Mouse (Mus musculus) hindbrain, postnatal 0 days (tissue): ENCODE results near the gene Zfp61. TPM values are rescaled to one million over a fixed set of nuclear protein-coding genes. Genes with fewer than 3 reads are reported as not detected.
A peak's percentile ranks its signal among the peaks of the same experiment; 100 is the strongest.

ENCODE experiments used
- ATAC-seq: fragments of 200-750 bp; cut with Nextera tagmentation; 2 replicates; pipeline ENCODE4 v1.8.0; 2017; ENCODE audit warnings: mild to moderate bottlenecking, moderate TSS enrichment, moderate library complexity
- DNase-seq: peaks from one replicate; pipeline ENCODE4 v3.0.0-alpha.2; 2015; ENCODE audit warnings: low spot score
- H3K27ac ChIP-seq: fragments of 300-500 bp; sonication (generic); 2 replicates; pipeline ENCODE4 v1.5.1; 2014; ENCODE audit warnings: mild to moderate bottlenecking
- H3K27me3 ChIP-seq: fragments of 300-500 bp; sonication (generic); 2 replicates; pipeline ENCODE4 v1.6.1; 2014; ENCODE audit warnings: low read length, mixed read lengths; ENCODE audit not compliant: insufficient read depth
- H3K36me3 ChIP-seq: fragments of 300-500 bp; sonication (generic); 2 replicates; pipeline ENCODE4 v1.6.1; 2014; ENCODE audit warnings: low read length, mixed read lengths; ENCODE audit not compliant: insufficient read depth
- H3K4me1 ChIP-seq: fragments of 300-500 bp; sonication (generic); 2 replicates; pipeline ENCODE4 v1.6.1; 2014; ENCODE audit warnings: antibody characterized with exemption, low read length, mixed read lengths; ENCODE audit not compliant: insufficient read depth
- H3K4me2 ChIP-seq: fragments of 300-500 bp; sonication (generic); 2 replicates; pipeline ENCODE4 v1.6.1; 2014; ENCODE audit warnings: low read depth, mild to moderate bottlenecking, low read length, moderate library complexity, mixed read lengths
- H3K4me3 ChIP-seq: fragments of 300-500 bp; sonication (generic); 2 replicates; pipeline ENCODE4 v1.5.1; 2014; ENCODE audit warnings: low read length
- H3K9ac ChIP-seq: fragments of 300-500 bp; sonication (generic); replicated peaks from 2 replicates; pipeline ENCODE4 v1.6.1; 2014; ENCODE audit warnings: mild to moderate bottlenecking, low read length, moderate library complexity, mixed read lengths
- H3K9me3 ChIP-seq: fragments of 300-500 bp; sonication (generic); 2 replicates; pipeline ENCODE4 v1.6.1; 2016; ENCODE audit warnings: low read length, mixed read lengths
- CTCF ChIP-seq: IDR thresholded peaks from 2 replicates; pipeline ENCODE4 v1.5.1; 2016; ENCODE audit warnings: antibody characterized with exemption, control low read depth, low read depth
- WGBS: fragments of 180-500 bp; shearing (Covaris S2); extraction: QIAGEN DNeasy Blood & Tissue Kit; methylation state at CpG from one replicate; pipeline ENCODE4 v1.1.7; 2014; 5-methylcytosine and 5-hydroxymethylcytosine counted together
- polyA plus RNA-seq: library from polyadenylated mRNA; unstranded; fragments of >200 nt; fragmentation: Nextera tagmentation; extraction: Ambion mirVana; gene quantifications from 2 replicates; pipeline ENCODE4 v1.2.1, GENCODE M21; 2015
- total RNA-seq: library from RNA; depleted of rRNA; stranded (reverse); fragments of >200 nt; gene quantifications from 2 replicates; pipeline ENCODE4 v1.2.3, GENCODE M21; 2014

The Zfp61 gene
- total and polyA plus RNA-seq, 2 experiments from 2014 or later = 23.5 to 26.1 TPM

DNA sequence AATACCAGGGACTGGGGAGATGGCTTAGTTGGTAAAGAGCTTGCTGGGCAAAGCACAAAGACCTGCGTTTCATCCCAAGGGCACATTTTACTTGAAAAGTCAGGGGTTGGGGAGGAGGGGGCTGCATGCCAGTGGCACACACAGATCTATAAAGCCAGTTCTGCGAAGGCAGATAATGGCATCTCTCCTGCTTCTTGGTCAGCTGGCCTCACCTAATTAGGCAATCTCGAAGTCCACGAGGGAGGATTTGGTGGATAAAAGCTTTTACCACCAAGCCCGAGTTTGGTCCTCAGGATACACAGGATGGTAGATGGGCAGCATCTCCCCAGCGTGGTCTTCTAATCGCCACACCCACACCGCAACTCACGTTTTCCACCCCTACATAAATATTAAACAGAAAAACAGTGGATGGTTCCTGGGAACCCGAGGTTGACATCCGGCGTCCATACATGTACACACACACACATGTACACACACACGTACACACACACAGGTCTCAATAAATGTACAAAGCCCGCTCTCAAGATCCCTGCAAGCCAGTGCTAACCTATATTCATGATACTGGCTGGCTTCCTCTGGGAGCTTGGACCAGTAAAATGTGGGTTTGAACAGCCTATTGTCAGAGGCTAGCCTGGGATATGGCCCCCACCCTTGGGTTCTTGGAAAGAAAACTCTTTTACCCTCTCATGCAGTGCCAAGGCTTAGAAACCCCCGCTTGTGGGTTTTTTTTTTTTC, 3.5 kb downstream of the Zfp61 start:
- ATAC-seq (no peak), DNase-seq (no peak)
- no peak overlapping the region for H3K27ac ChIP-seq
- 0 out of 2 replicates have a peak overlapping the region, but pooled peaks have one; percentile 72 for H3K4me3 ChIP-seq
- WGBS = 92% methylated on average over 15 of the region's 15 CpGs
- H3K4me1 ChIP-seq = 0 out of 2 replicates have a peak, but pooled peaks cover 7% of the 10 kb centered on the region
- H3K4me2 ChIP-seq = peak overlapping the region; percentile 83; the same call in 1 of the 2 replicates
- H3K27me3 ChIP-seq = no peaks in the 10 kb centered on the region
- H3K9me3 ChIP-seq = no peaks in the 10 kb centered on the region
- TF ChIP-seq CTCF = no peak
- H3K9ac ChIP-seq = peak overlapping the region; percentile 86; the same call in 1 of the 2 replicates
- H3K36me3 ChIP-seq = peaks cover 33% of the 10 kb centered on the region

- Histone ChIP-seq H3K4me1 (0 out of 2 replicates have a peak, but pooled peaks cover 7% of the 10 kb centered on the region), H3K9ac (no peak overlapping the region), H3K4me2 (no peak overlapping the region), H3K9me3 (no peaks in the 10 kb centered on the region), H3K27ac (no peak overlapping the region), H3K36me3 (peaks cover 38% of the 10 kb centered on the region), H3K4me3 (no peak overlapping the region), H3K27me3 (no peaks in the 10 kb centered on the region)
- 97% methylated on average over 7 of the region's 7 CpGs for WGBS
- no peak for TF ChIP-seq CTCF
- no peak for DNase-seq
- ATAC-seq = no peak
Measured at GRCm38 (mm10) chr7:24296386-24296785, 4.6 kb downstream of the Zfp61 start.

DNA sequence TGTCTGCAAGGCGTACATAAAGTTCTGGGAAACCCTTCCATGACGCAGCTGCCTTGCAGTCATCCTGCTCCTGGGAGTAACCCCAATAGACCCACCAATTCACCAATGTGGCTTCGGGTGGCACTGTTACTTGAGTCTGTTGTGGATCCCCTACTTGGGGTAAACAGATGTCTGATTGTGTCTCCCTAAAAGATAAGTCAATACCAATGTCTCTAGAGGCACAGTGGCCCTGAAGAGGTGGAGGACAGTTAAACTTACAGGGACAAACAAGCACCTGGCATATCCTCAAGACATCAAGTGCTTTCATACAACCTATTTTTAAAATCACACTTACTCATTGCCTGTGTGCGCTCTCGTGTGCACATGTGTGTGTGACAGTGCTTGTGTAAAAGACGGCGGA, 5.7 kb downstream of the Zfp61 start:
- no peak overlapping the region for H3K9ac ChIP-seq
- no peak overlapping the region for H3K4me3 ChIP-seq
- DNase-seq = no peak
- no peak overlapping the region for H3K4me2 ChIP-seq
- 0 out of 2 replicates have a peak, but pooled peaks cover 7% of the 10 kb centered on the region for H3K4me1 ChIP-seq
- no peaks in the 10 kb centered on the region for H3K9me3 ChIP-seq
- H3K27me3 ChIP-seq = no peaks in the 10 kb centered on the region
- no peak for ATAC-seq
- H3K27ac ChIP-seq = no peak overlapping the region
- peaks cover 42% of the 10 kb centered on the region for H3K36me3 ChIP-seq
- no peak for TF ChIP-seq CTCF
- 96% methylated on average over 7 of the region's 7 CpGs for WGBS

- no peak overlapping the region for H3K4me3 ChIP-seq
- no peak overlapping the region for H3K9ac ChIP-seq
- H3K27me3 ChIP-seq = no peaks in the 10 kb centered on the region
- no peak overlapping the region for H3K4me2 ChIP-seq
- DNase-seq = no peak
- no peak for ATAC-seq
- no peaks in the 10 kb centered on the region for H3K9me3 ChIP-seq
- H3K4me1 ChIP-seq = 0 out of 2 replicates have a peak, but pooled peaks cover 7% of the 10 kb centered on the region
- H3K36me3 ChIP-seq = peaks cover 47% of the 10 kb centered on the region
- 96% methylated on average over 4 of the region's 4 CpGs for WGBS
- no peak for TF ChIP-seq CTCF
- H3K27ac ChIP-seq = no peak overlapping the region
Measured at GRCm38 (mm10) chr7:24294763-24295162, 6.3 kb downstream of the Zfp61 start.

- DNase-seq (no peak), ATAC-seq (no peak)
- Histone ChIP-seq H3K4me3 (no peak overlapping the region), H3K36me3 (peaks cover 50% of the 10 kb centered on the region), H3K27ac (no peak overlapping the region), H3K4me1 (0 out of 2 replicates have a peak, but pooled peaks cover 5% of the 10 kb centered on the region), H3K4me2 (no peak overlapping the region), H3K27me3 (no peaks in the 10 kb centered on the region), H3K9ac (no peak overlapping the region), H3K9me3 (no peaks in the 10 kb centered on the region)
- 91% methylated on average over 12 of the region's 12 CpGs for WGBS
- no peak for TF ChIP-seq CTCF
Measured at GRCm38 (mm10) chr7:24293061-24293851, 7.8 kb downstream of the Zfp61 start.

DNA sequence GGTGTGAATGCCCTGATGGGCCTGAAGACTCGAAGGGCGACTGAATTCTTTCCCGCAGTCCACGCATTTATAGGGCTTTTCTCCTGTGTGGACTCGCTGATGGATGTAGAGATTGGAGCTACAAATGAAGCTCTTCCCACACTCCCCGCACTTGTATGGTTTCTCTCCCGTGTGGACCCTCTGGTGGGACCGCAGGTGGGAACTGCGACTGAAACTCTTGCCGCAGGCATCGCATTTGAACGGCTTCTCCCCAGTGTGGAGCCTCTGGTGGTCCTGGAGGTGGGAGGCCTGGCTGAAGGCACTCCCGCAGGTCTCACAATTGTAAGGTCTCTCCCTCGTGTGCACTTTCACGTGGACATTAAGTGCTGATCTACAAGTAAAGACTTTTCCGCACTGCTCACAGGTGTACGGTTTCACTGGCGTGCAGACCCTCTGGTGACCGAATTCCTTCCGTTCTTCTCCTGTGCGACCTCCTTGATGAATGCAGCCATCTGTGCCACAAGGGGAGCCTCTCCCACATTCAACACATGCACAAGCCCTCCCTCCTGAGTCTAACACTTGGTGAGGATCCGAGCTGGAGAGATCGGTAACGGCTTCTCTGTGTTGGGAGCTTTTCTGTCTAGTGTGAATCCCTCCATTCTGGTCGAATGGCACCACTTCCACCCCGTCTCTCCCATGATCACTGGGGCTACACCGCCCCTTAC, 9.5 kb downstream of the Zfp61 start:
- Histone ChIP-seq H3K27me3 (no peaks in the 10 kb centered on the region), H3K4me1 (no peaks in the 10 kb centered on the region), H3K4me3 (no peak overlapping the region), H3K4me2 (no peak overlapping the region), H3K27ac (no peak overlapping the region), H3K36me3 (peaks cover 55% of the 10 kb centered on the region), H3K9ac (no peak overlapping the region), H3K9me3 (no peaks in the 10 kb centered on the region)
- no peak for DNase-seq
- TF ChIP-seq CTCF = no peak
- no peak for ATAC-seq
- 93% methylated on average over 27 of the region's 27 CpGs for WGBS
